Mouse (Mus musculus) hindbrain, embryonic 12.5 days (tissue): Measurements from ENCODE around the gene Olfr920. TPM values are rescaled to one million over a fixed set of nuclear protein-coding genes. Genes with fewer than 3 reads are reported as not detected.

Experiments used
- ATAC-seq: fragments of 200-750 bp; cut with Nextera tagmentation; 2 replicates; pipeline ENCODE4 v1.8.0; 2017; ENCODE audit warnings: moderate TSS enrichment; ENCODE audit not compliant: low FRiP score
- H3K27ac ChIP-seq: fragments of 300-500 bp; sonication (generic); 2 replicates; pipeline ENCODE4 v1.5.1; 2016; ENCODE audit warnings: mild to moderate bottlenecking
- H3K27me3 ChIP-seq: fragments of 300-500 bp; sonication (generic); 2 replicates; pipeline ENCODE4 v1.6.1; 2016; ENCODE audit warnings: mild to moderate bottlenecking
- H3K36me3 ChIP-seq: fragments of 300-500 bp; sonication (generic); 2 replicates; pipeline ENCODE4 v1.6.1; 2016; ENCODE audit warnings: mild to moderate bottlenecking
- H3K4me1 ChIP-seq: fragments of 300-500 bp; sonication (generic); 2 replicates; pipeline ENCODE4 v1.6.1; 2016
- H3K4me2 ChIP-seq: fragments of 300-500 bp; sonication (generic); replicated peaks from 2 replicates; pipeline ENCODE4 v1.6.1; 2016; ENCODE audit warnings: mild to moderate bottlenecking
- H3K4me3 ChIP-seq: fragments of 300-500 bp; sonication (generic); 2 replicates; pipeline ENCODE4 v1.5.1; 2016; ENCODE audit warnings: mild to moderate bottlenecking
- H3K9ac ChIP-seq: fragments of 300-500 bp; sonication (generic); 2 replicates; pipeline ENCODE4 v1.6.1; 2016; ENCODE audit warnings: mild to moderate bottlenecking, moderate library complexity
- H3K9me3 ChIP-seq: fragments of 300-500 bp; sonication (generic); replicated peaks from 2 replicates; pipeline ENCODE4 v1.6.1; 2016; ENCODE audit warnings: mild to moderate bottlenecking
- WGBS: fragments of 180-500 bp; shearing (Covaris S2); methylation state at CpG from one replicate; pipeline ENCODE4 v1.1.7; 2016; 5-methylcytosine and 5-hydroxymethylcytosine counted together
- polyA plus RNA-seq: library from polyadenylated mRNA; unstranded; fragments of >200 nt; fragmentation: Nextera tagmentation; extraction: Ambion mirVana; gene quantifications from 2 replicates; pipeline ENCODE4 v1.2.1, GENCODE M21; 2016

Olfr920 gene
- polyA plus RNA-seq: not detected in 2 replicates

DNA sequence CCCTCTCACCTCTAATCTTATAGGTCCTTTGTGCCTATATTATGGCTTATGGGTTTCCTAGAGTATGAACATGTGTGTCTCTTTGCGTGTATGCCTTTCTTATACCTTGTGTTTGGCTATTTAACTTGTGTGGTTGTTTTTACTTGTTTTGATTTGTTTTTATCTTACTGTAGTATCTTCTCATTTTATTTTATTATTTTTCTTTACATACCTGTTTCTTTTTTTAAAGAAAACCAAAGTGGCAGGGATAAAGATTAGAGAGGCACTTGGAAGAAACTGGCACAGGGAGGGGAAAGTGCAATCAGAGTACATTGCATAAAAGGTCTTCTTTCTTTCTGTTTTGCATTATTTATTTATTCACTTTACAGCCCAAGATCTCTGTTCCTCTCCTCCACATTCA, at the start of gene Olfr920:
Olfr920 (plus strand) TSS at position 301 of the 400 bp plus-strand sequence.
- no peaks in the 10 kb centered on the region for H3K27me3 ChIP-seq
- H3K4me3 ChIP-seq: no peak within 1 kb of the TSS
- no peak within 1 kb of the TSS for H3K9ac ChIP-seq
- no peaks in the 10 kb centered on the region for H3K36me3 ChIP-seq
- H3K4me2 ChIP-seq: no peak within 1 kb of the TSS
- ATAC-seq: no peak
- 97% methylated on average over 1 of the region's 1 CpGs for WGBS
- H3K4me1 ChIP-seq: no peaks in the 10 kb centered on the region
- H3K9me3 ChIP-seq: no peaks in the 10 kb centered on the region
- H3K27ac ChIP-seq: no peak within 1 kb of the TSS

DNA sequence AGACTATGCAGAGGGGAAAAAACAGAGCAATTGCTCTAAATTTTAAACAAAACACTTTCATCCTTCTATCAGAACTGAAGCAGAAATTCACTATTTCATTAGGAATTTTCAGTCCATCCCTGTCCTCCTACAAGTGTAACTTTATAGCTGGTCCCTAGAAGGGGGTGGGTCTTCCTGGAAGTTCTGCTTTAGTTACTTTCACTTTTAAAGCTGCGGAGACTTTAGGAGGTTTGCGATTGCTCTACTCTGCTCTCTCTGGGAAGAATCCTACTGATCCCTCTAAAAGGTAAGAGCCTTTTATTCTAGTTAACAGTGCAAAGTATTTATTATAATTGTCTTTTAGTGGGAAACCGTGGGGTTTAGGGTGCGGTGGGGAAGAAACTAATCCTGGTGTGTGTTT, 34.0 kb upstream of the Olfr920 start, which contains the start of gene Vwa5a:
Vwa5a (plus strand) TSS at position 167 of the 400 bp plus-strand sequence.
- Histone ChIP-seq H3K4me3 (peak within 1 kb of the TSS; percentile 35), H3K4me1 (peaks cover 7% of the 10 kb centered on the region), H3K9me3 (no peaks in the 10 kb centered on the region), H3K9ac (peak within 1 kb of the TSS; percentile 50), H3K4me2 (peak within 1 kb of the TSS; percentile 47), H3K36me3 (no peaks in the 10 kb centered on the region), H3K27me3 (no peaks in the 10 kb centered on the region), H3K27ac (no peak within 1 kb of the TSS)
- 6% methylated on average over 4 of the region's 4 CpGs for WGBS
- ATAC-seq: peak; percentile 40; the same call in 1 of the 2 replicates

DNA sequence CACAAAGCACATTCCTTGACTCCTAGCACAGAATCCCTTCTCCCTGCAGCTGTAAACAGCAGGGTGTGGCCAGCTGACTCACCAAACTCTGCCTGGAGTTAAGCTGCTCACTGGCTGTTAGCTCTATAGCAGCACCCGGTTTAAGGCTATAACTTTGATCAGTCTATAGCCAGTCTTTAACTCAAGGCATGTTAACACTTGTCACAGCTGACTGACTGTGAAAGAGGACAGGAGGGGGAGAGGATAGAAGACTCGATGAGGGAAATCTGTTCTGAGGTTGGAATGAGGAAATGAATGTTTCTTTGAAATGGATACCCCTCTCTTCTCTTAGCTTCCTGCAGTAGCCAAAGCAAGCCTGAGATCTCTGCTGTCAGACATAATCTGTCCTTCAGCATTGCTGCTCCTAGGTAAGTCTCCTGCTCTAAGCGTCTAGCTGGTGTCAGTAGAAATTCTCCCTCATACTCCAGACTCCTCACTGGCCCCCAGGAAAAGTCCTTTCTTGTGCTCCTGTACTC, 33.1 kb upstream of the Olfr920 start:
- ATAC-seq: no peak
- peak overlapping the region; percentile 35 for H3K4me3 ChIP-seq
- H3K36me3 ChIP-seq: no peaks in the 10 kb centered on the region
- no peaks in the 10 kb centered on the region for H3K9me3 ChIP-seq
- peak overlapping the region; percentile 50 for H3K9ac ChIP-seq
- no peak overlapping the region for H3K27ac ChIP-seq
- H3K4me1 ChIP-seq: peaks cover 7% of the 10 kb centered on the region
- 9% methylated on average over 3 of the region's 3 CpGs for WGBS
- peak overlapping the region; percentile 47 for H3K4me2 ChIP-seq
- no peaks in the 10 kb centered on the region for H3K27me3 ChIP-seq

DNA sequence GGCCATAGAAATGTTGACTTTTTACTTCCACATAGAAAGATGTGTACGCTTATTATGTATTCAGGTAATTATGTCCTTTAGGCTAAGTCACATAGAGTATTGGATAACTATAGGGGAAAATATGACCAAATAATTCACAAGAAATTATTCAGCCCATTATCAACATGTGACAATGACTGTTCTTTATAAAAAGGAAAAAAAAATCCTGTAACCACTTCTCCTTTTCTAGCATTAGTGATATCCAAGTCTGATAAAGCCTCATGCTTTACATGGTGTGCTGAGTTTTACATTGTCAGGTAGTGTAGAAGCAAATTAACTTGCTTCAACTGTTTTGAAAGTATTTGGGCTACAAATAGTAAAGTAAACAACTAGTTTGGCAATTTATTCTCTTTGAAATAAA, 28.1 kb upstream of the Olfr920 start:
- Histone ChIP-seq H3K27me3 (no peaks in the 10 kb centered on the region), H3K9ac (no peak overlapping the region), H3K4me3 (no peak overlapping the region), H3K9me3 (no peaks in the 10 kb centered on the region), H3K4me1 (peaks cover under 1% of the 10 kb centered on the region; the same call in 1 of the 2 replicates), H3K36me3 (no peaks in the 10 kb centered on the region), H3K4me2 (no peak overlapping the region), H3K27ac (no peak overlapping the region)
- 98% methylated on average over 1 of the region's 1 CpGs for WGBS
- no peak for ATAC-seq

DNA sequence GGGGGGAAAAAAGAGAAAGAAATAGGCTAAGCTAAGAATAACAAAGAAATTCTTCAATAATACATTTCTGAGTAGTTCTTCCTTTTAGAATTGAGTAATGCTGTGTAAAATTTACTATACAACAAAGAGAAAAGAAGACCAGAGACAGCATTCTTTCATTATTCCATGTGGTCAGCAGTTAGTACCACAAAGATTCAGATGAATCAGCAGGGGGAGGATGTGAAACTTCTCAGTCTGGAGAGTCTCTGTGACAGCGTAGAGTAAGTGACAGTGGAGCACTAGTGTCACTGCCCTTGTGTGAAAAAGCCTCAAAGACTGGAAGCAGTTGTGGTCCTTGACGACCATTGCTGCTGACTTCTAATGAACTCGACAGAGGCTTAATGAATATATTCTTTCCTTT, 23.9 kb upstream of the Olfr920 start:
- Histone ChIP-seq H3K27me3 (no peaks in the 10 kb centered on the region), H3K27ac (no peak overlapping the region), H3K36me3 (no peaks in the 10 kb centered on the region), H3K9me3 (no peaks in the 10 kb centered on the region), H3K4me1 (no peaks in the 10 kb centered on the region), H3K9ac (no peak overlapping the region), H3K4me2 (no peak overlapping the region), H3K4me3 (no peak overlapping the region)
- ATAC-seq: no peak
- WGBS: 73% methylated on average over 3 of the region's 3 CpGs

DNA sequence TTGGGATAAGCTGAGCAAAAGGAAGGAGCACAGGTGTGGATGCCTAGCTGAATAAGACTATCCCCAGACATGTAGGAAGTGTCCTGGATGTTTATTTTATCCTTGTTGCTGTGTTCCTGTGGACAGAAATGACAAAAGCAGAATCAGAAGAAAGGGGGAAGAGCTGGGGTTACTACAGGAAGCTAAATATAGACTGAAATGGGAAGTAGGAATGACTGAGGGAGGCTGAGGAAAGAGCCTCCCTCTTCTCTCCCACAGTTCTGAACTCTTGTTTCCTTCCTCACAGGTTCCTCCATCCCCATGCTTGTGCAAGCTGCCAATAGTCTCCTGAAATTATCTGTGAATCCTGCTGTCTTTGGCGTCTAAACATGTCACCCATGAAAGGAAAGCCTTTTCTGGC, 10.7 kb upstream of the Olfr920 start:
- Histone ChIP-seq H3K36me3 (no peaks in the 10 kb centered on the region), H3K27ac (no peak overlapping the region), H3K4me2 (no peak overlapping the region), H3K4me3 (no peak overlapping the region), H3K9me3 (no peaks in the 10 kb centered on the region), H3K27me3 (no peaks in the 10 kb centered on the region), H3K9ac (no peak overlapping the region), H3K4me1 (no peaks in the 10 kb centered on the region)
- no peak for ATAC-seq
- 69% methylated on average over 1 of the region's 1 CpGs for WGBS

DNA sequence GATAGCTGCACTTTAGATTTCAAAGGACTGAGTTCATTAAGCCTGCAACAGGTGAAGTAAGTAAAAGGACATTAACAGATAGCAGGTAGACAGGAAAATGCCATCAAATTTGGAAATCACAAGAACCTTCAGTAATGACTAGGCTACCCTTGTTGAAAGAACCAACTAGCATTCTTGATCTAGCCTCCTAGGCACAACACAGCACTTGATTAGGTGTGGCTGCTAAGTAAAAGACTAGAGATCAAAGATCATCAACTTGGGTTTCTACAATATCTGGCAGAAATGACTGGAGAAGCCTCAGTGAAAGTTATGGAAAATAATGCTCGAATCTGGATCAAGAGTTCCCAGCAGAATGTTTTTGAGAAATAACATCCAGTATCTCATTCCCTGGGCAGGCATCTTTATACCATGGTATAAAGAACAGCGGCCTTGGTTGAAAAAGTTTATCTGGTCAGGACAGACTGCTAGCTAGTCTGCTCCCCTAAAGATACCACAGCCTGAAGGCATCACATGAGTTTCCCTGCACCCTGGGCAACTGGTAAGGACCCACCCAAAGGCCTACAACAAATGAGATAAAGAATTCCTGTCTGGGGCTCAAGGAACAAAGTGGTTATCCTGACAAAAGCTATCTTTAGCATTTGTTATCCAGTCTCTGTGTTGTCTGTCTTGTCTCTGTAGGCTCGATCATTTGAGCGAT, 7.3 kb upstream of the Olfr920 start:
- H3K9me3 ChIP-seq: no peaks in the 10 kb centered on the region
- no peaks in the 10 kb centered on the region for H3K27me3 ChIP-seq
- H3K4me3 ChIP-seq: no peak overlapping the region
- H3K4me1 ChIP-seq: no peaks in the 10 kb centered on the region
- H3K4me2 ChIP-seq: no peak overlapping the region
- H3K9ac ChIP-seq: no peak overlapping the region
- H3K36me3 ChIP-seq: no peaks in the 10 kb centered on the region
- no peak overlapping the region for H3K27ac ChIP-seq
- ATAC-seq: no peak
- 94% methylated on average over 4 of the region's 4 CpGs for WGBS

DNA sequence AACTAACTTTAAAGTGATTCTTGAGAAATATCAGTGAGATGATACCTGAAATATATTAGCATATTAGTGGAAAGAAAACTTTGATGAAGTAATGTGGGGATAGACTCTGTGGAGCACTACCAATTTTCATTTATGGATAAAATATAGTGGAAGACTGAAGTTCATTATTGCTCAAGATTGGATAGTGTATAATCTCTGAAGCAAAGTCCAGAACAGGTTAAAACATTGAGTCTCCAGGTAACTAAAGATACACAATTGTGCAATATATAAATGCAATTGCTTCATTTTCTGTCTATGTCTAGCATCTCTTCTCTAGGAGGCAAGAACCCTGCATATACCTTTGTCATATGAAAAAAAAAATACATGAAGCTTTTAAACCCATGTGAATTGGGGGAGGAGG, 20.7 kb downstream of the Olfr920 start, which contains the start of gene Olfr921:
Olfr921 (plus strand) TSS at position 301 of the 400 bp plus-strand sequence.
- Histone ChIP-seq H3K27me3 (no peaks in the 10 kb centered on the region), H3K4me2 (no peak within 1 kb of the TSS), H3K9ac (no peak within 1 kb of the TSS), H3K4me1 (no peaks in the 10 kb centered on the region), H3K9me3 (no peaks in the 10 kb centered on the region), H3K4me3 (no peak within 1 kb of the TSS), H3K27ac (no peak within 1 kb of the TSS), H3K36me3 (no peaks in the 10 kb centered on the region)
- ATAC-seq: no peak

DNA sequence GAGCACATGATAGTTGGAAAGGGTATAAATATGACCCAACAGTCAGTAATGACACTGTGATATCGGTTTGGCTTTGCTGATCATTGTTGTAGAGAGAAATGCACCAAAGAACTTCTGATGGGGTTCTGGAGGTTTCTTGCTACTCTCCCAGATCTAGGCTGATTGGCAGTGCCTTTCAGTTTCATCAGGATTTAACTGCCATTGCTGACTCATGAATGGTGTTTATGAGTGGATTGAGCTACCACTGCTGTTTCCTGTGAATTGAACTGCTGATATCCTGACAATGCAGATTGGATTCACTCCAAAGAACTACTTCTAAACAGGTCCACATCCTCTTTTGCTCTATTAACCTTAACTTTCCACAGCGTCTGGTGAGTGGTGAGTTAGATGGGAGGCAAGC, 40.6 kb downstream of the Olfr920 start:
- 97% methylated on average over 2 of the region's 2 CpGs for WGBS
- no peaks in the 10 kb centered on the region for H3K9me3 ChIP-seq

DNA sequence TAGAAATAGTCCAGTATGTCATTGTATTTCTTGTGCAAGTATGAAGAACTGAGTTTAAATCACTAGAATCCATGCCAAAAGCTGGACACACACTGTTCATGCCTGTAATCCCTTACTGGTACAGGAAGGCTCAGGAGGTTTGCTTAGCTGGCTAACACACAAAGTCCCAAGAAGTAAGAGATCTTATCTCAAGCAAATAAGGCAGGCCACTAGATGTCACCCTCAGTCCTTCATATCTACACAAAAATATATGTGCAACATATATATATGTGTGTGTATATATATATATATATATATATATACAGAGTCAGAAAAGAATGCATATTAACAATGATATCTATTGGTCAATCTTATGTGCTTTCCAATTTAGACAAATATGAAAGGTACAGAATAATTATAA, 53.6 kb downstream of the Olfr920 start:
- Histone ChIP-seq H3K4me2 (no peak overlapping the region), H3K9me3 (no peaks in the 10 kb centered on the region), H3K4me1 (no peaks in the 10 kb centered on the region), H3K27ac (no peak overlapping the region), H3K9ac (no peak overlapping the region), H3K27me3 (no peaks in the 10 kb centered on the region), H3K36me3 (no peaks in the 10 kb centered on the region), H3K4me3 (no peak overlapping the region)
- no peak for ATAC-seq

More for the DNA sequence above, 40.6 kb downstream of the Olfr920 start:
- Histone ChIP-seq H3K9ac (no peak overlapping the region), H3K4me1 (no peaks in the 10 kb centered on the region), H3K36me3 (no peaks in the 10 kb centered on the region), H3K4me2 (no peak overlapping the region), H3K4me3 (no peak overlapping the region), H3K27me3 (no peaks in the 10 kb centered on the region), H3K27ac (no peak overlapping the region)
- no peak for ATAC-seq

Other genes starting within 250 kb of the Olfr920 start
- gene Olfr911-ps1, start 230.7 kb upstream of the Olfr920 start, polyA plus RNA-seq: not detected in 2 replicates
- gene Olfr910, start 214.4 kb upstream of the Olfr920 start, polyA plus RNA-seq: not detected in 2 replicates
- not detected in 2 replicates for gene Olfr912, start 172.1 kb upstream of the Olfr920 start, polyA plus RNA-seq
- gene Olfr913, start 159.5 kb upstream of the Olfr920 start, polyA plus RNA-seq: not detected in 2 replicates
- gene Olfr914, start 147.2 kb upstream of the Olfr920 start, polyA plus RNA-seq: not detected in 2 replicates
- not detected in 2 replicates for gene Olfr916, start 92.4 kb upstream of the Olfr920 start, polyA plus RNA-seq
- gene Olfr917, start 86.5 kb upstream of the Olfr920 start, polyA plus RNA-seq: not detected in 2 replicates
- not detected in 2 replicates for gene Olfr918, start 77.7 kb upstream of the Olfr920 start, polyA plus RNA-seq
- gene Olfr919, start 48.6 kb upstream of the Olfr920 start, polyA plus RNA-seq: not detected in 2 replicates
- 11.6 and 14.3 TPM in 2 replicates for gene Vwa5a, start 34.0 kb upstream of the Olfr920 start, polyA plus RNA-seq
- gene Olfr921, start 20.8 kb downstream of the Olfr920 start, polyA plus RNA-seq: not detected in 2 replicates
- not detected in 2 replicates for gene Olfr922, start 62.3 kb downstream of the Olfr920 start, polyA plus RNA-seq
- gene Olfr923, start 74.2 kb downstream of the Olfr920 start, polyA plus RNA-seq: not detected in 2 replicates
- gene Olfr924, start 92.2 kb downstream of the Olfr920 start, polyA plus RNA-seq: not detected in 2 replicates
- not detected in 2 replicates for gene Olfr26, start 102.8 kb downstream of the Olfr920 start, polyA plus RNA-seq
- not detected in 2 replicates for gene Olfr926, start 124.8 kb downstream of the Olfr920 start, polyA plus RNA-seq
- gene Olfr930, start 177.5 kb downstream of the Olfr920 start, polyA plus RNA-seq: not detected in 2 replicates
- gene Olfr933, start 220.0 kb downstream of the Olfr920 start, polyA plus RNA-seq: not detected in 2 replicates
- gene Olfr934, start 236.0 kb downstream of the Olfr920 start, polyA plus RNA-seq: not detected in 2 replicates
- not detected in 2 replicates for gene Olfr935, start 247.4 kb downstream of the Olfr920 start, polyA plus RNA-seq